Mouse (Mus musculus) NIH3T3 (cell line): ENCODE measurements around the gene Sdc4.

ENCODE experiments used
- DNase-seq: peaks from one replicate; pipeline ENCODE4 v3.0.0-alpha.2; 2012; ENCODE audit warnings: low read depth

Sdc4 gene

DNA sequence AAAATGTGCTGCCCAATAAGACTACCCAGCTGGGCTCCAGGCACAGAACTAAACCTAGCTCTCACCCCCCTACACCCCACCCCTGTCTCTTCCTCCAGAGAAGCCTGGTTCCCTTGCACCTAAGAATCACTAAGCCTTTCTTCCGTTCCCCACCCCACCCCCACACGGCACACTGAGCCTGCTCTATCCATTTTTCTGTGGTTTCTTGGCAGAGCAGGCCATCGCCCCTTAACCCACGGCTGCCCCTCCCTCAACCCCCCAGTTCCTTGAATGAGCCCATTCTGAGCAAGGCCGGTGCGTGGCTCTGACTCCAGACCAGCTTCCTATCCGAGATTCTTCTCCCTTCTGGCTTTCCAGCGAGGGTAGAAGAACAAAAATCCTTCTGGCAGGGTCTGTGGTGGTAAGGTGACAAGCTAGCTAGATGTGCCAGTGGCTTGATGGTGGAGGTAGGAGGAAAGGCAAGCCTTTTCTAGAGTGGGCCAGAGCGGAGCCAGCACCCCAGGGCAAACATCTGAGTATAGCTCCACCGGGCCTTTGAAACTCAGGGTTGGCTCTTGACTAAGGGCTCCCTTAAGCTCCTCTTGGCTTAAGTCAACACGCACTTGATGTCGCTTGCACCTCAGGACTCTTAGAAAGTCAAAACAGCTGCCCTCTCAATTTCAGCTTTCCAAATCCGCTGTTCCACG lies 40.1 kb downstream of the Sdc4 start:
- peak; percentile 29 for DNase-seq

DNA sequence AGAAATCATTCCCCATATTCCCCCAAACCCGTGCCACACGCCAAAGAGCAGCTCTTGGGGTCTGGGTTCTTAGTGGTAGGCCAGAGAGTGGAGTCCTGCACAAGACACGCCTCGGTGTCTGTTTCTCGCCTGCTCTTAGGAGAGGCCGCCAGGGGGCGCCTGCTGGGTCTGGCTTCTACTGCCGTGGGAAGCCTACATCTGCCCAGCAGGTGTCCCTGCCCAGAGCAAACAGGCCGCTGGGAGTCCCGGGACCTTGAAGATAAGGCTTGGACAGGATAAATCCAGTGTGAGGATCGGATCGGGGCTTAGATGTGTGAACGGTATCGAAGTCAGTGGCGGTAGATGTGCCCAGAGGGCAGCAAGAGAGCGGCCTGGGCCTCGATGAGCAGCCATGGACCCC lies 40.8 kb downstream of the Sdc4 start, which contains the start of gene Rbpjl:
Gene Rbpjl, plus strand, starts transcription at position 236 of the 400 bp plus-strand sequence.
- DNase-seq: peak; percentile 81

DNA sequence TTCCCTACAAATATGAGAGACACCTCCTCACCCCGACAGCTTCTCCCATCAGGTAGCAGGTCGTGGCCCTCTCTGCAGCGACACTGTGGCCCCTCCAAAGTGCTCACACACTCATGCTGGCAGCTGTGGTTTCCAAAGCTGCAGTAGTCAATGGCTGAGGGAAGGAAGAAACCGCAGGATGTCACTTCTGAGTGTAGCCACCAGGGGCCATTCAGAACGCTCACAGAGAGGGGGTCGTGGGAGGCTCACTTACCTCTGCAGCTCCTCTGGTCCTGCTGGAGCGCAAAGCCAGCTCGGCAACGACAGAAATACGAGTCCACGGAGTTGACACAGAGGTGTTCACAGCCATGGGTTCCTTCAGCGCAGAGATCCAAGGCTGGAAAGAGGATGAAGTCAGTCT lies 46.8 kb downstream of the Sdc4 start:
- DNase-seq: no peak

DNA sequence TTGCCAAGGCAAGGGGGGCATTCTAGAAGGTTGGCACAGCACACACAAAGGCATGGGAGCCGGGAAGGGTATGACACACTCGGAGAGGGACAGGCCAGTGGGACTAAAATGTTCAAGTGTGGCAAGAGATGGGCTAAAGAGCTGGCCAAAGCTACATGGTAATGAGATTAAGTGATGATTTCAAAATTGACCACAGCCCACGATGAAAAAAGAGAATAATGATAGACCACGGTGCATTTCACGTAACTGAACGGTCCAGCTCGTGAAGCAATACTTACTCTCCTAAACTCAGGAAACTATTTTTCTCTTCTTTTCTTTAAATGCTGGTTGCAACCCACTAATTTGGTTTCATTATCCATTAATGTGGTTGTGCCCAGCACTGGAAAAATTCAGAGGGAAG lies 47.6 kb downstream of the Sdc4 start:
- no peak for DNase-seq

DNA sequence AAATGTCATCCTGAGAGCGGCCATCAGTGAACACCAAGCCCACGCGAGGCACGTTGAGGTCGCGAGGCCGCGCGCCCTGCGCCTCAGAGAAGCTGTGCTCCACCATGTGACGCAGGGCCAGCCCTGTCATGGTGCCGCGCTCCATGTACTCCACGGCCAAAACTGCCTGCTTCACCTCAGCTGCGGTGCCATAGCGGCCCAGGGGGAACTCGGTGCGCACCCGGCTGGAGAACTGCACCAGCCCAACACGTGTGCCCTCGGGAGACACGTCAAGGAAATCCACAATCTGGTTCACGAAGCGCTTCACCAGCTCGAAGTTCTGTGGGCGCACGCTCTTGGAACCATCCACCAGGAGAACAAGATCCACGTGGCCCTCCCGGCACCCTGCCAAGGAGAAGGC lies 50.6 kb downstream of the Sdc4 start:
- DNase-seq: no peak

DNA sequence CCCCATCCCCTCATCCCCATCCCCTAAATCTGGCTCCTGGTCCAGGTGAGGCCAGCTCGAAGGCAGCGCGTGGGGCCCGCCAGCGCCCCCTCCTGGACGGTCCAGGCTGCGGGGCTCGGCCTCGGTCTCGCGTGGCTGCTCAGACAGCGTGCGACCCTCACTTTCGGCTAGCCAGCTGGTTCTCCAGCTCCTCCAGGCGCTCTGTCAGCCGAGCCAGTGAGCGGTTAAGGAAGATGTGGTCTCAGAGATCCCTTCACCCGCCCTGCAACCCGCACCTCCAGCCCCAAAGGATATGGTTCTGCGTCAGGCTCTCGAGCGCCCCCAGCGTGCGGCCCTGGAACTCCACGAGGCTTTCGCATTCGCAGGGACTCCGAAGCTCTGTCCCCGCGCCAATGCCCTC lies 54.2 kb downstream of the Sdc4 start:
- peak; percentile 75 for DNase-seq

DNA sequence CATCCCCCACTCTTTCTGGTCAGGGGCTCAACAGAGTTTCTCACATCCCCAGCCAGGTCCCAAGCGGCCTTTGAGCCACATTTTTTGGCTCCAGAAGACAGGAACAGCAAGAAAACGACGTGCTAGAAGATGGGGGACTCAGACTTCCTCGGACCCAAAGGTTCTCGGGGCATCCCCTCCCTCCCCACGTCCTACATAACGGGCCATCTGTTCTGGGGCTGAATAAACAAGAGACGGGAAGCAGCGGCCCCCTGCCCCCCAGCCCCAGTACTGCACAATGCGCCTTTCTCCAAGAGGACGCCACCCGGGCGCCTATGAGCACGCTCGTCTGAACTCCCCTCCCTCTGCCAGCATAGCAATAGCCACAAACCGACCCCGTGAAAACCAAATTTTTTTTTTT lies 54.7 kb downstream of the Sdc4 start, which contains the start of gene Slpi:
Gene Slpi, minus strand, starts transcription at position 76 of the 400 bp plus-strand sequence.
- no peak for DNase-seq

DNA sequence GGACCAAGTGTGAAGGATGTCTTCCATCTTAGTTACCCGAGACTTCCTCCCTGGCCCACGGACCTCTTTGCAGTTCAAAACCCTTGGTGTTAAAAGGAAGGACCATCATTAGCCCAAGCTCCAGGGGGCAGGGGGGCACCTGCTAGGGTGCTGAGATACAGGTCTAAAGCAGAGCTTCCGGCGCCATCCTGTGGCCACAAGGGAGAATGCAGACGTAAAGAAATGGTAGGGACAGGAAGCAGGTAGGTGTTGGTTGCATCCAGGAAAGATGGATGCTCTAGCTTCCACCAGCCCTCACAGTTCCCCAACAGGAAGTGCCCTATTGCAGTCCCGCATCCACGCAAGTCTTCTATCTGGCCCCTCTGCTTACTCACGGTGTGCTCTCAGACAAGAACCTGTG lies 56.7 kb downstream of the Sdc4 start:
- peak; percentile 67 for DNase-seq

DNA sequence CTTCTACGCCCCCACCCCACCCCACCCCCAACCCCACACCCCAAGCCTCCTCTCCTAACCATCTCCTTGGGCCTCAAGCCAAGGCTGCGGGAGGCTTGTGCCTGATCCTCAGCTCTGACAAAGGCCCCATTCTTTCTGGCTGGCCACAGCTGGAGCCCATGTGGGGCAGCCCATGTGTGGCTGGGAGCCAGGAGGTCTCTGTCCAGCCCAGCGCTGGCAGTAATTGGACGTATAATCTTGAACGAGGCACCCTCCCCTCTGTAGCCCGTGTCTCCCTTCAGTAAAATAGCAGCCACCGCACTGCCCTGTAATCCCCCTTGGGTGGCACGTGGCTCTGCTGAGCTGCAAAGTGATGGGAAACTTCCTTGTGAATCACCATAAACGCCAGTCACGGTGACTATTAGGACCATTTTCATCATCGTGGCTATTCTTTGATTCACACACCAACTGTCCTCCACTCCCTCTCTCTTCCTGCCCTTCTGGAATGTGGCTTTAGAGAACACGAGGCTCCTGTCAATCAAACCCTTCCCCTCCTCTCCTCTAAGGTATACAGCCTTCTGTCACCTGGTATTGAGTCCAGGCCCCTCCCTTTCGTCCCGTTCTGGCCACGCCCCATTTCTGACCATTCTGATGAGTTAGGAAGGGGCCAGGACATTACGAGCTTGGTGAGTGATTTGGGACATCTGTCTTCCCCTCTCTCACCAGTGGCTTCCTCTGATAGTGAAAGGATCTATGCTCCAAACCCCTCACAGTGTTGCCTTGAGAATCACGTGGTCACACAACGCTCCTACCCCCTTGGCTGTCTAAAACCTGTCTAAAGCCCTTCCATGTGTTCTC lies 57.5 kb downstream of the Sdc4 start:
- DNase-seq: peak; percentile 94

DNA sequence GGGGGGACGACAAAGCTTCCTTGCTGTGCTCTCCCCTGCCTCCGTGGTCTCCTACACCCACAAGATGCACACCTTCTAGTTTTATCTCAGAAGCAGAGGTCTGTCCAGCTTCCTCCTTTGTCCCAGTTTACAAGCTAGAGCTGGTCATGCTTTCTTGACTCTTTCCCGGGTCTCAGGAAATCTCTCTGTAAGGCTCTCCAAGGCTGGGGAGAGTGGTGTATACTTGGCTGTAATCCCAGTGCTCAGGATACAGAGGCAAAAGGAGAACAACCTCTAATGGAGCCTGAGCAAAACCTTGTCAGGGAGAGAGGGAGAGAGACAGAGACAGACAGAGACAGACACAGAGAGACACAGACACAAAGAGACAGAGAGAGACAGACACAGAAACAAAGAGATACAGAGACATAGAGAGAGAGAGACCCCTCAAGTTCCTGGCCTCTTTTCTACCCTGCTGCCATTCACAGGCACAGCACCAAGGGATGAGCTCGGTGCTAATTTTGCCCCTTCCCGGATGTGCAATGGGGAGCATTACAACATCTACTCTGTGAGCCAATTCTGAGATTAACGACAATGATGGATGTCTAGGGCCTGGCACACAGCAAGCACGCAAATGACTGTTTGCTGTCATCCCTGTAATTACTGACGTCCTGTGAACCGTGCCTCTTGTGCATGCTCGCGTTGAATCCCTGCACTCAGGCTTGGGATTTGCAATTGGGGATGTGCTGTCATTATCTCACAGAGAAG lies 59.9 kb downstream of the Sdc4 start:
- peak; percentile 73 for DNase-seq

DNA sequence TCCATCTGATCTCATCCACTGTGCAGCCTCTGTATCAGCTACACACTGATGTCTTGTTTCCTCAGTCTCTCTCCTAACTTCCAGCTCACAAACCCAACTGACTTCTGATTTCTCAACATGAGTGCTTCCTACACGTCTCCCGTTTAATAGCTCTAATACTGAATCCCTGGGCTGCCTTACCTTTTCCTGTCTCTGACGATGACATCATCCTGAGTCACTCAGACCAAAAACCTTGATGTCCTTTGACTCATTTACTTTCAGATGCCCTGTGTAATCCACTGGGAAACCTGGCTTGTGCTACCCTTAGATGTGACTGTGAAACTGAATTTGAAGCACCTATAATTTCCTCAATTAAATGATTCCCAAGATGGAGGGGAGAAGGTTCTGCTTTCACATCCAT lies 60.7 kb downstream of the Sdc4 start:
- no peak for DNase-seq

DNA sequence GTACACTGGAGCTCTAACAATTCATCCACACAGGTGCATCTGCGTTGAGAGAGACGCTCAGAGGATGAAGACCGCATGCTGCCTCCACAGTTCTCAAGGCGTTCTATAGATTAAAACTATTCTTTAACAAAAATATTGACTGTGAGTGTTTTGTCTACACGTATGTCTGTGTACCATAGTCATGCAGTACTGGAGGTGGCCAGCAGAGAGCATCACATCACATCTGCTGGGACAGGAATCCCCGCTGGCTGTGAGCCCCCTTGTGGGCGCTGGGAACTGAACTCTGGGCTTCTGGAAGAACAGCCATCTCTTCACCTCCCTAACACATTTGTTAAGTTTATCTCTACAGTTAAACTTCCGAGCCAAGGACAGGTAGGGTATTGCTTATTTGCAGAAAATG lies 62.0 kb downstream of the Sdc4 start:
- no peak for DNase-seq

DNA sequence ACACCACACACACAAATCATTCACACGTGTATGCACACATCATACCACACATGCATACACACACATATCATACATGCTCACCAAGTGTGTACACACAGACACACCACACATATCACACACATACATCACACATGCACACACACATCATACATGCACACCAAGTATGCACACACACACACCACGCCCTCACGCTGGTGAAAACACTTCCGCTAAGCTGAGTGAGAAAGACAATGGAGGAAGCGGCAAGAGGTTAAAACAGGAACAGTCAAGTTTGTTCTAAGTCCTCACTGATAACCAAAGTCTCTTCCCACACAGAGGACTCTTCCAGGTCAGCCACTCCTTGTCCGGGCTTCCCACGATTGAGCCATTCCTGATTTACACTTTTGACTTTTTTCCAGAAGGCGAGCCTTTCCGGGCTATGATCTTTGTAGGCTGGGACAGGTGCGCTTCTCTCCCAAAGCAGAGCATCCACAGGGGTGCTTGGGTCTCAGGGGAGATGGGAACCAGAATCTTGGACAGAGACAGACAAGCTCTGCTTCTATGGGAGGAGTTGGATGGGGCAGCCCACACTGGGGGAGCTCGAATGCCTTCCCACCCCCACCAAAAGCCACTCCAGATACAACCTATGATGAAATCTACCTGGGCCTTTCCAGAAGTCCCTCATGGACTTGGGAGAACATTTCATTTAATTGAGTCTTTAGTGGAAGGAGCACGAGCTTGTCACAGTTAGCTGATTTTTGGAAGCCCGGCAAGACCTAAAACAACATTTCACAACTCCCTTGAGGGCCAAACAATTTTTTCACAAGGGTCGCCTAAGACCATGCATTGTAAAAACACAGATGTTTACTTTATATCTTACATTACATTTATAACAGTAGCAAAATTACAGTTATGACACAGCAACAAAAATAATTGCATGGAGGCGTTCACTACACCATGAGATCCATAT lies 65.9 kb downstream of the Sdc4 start:
- peak; percentile 54 for DNase-seq
